Mouse (Mus musculus): ENCODE measurements around the gene Jaml. TPM values are rescaled to one million over a fixed set of nuclear protein-coding genes. Genes with fewer than 3 reads are reported as not detected.
A peak's percentile ranks its signal among the peaks of the same experiment; 100 is the strongest.

Jaml gene
- polyA plus RNA-seq, 1 experiment from 2014 or later, result 0.45 TPM

GRCm38 (mm10) chr9:45085741-45086690 is 7.0 kb downstream of the Jaml start:
- no peak overlapping the region for H3K9ac ChIP-seq (replicated peaks)
- no peaks in the 10 kb centered on the region for H3K9me3 ChIP-seq
- no peak overlapping the region for H3K4me2 ChIP-seq (replicated peaks)
- no peaks in the 10 kb centered on the region for H3K27me3 ChIP-seq
- no peaks in the 10 kb centered on the region for H3K36me3 ChIP-seq
- no peak overlapping the region for H3K4me3 ChIP-seq
- no peak overlapping the region for H3K27ac ChIP-seq (replicated peaks)
- ATAC-seq (replicated peaks), result no peak
- H3K4me1 ChIP-seq, result no peaks in the 10 kb centered on the region
- WGBS, result 73% methylated on average over 12 of the region's 12 CpGs

DNA sequence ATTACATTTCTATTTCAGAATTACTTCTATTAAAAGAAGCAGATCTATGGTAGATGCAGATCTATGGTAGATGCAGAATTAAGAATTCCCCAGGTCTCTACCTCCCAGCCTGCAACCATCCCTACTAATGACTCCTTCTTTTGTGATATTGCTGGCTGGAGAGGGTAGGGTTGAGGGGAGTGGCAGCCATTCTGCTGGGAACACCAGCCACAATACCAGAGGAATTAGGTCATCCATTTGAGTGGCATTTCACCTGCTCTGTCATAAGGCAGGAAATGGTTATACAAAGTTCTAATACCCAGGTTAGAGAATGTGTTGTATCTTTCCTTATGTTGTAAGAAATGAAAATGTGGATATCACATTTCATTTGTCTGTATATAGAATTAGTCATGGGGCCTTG is 9.1 kb downstream of the Jaml start:
- no peak for ATAC-seq (replicated peaks)
- no peaks in the 10 kb centered on the region for H3K27me3 ChIP-seq
- H3K9me3 ChIP-seq, result no peaks in the 10 kb centered on the region
- no peak overlapping the region for H3K4me2 ChIP-seq (replicated peaks)
- no peak overlapping the region for H3K9ac ChIP-seq (replicated peaks)
- no peak overlapping the region for H3K4me3 ChIP-seq
- H3K27ac ChIP-seq (replicated peaks), result no peak overlapping the region
- no peaks in the 10 kb centered on the region for H3K4me1 ChIP-seq
- no peaks in the 10 kb centered on the region for H3K36me3 ChIP-seq

GRCm38 (mm10) chr9:45090811-45091210 is 11.8 kb downstream of the Jaml start:
- Histone ChIP-seq H3K9me3 (no peaks in the 10 kb centered on the region), H3K4me1 (no peaks in the 10 kb centered on the region), H3K36me3 (no peaks in the 10 kb centered on the region), H3K4me2 (replicated peaks) (no peak overlapping the region), H3K27me3 (no peaks in the 10 kb centered on the region), H3K4me3 (no peak overlapping the region), H3K27ac (replicated peaks) (no peak overlapping the region), H3K9ac (replicated peaks) (no peak overlapping the region)
- no peak for ATAC-seq (replicated peaks)
- WGBS, result 75% methylated on average over 3 of the region's 3 CpGs

DNA sequence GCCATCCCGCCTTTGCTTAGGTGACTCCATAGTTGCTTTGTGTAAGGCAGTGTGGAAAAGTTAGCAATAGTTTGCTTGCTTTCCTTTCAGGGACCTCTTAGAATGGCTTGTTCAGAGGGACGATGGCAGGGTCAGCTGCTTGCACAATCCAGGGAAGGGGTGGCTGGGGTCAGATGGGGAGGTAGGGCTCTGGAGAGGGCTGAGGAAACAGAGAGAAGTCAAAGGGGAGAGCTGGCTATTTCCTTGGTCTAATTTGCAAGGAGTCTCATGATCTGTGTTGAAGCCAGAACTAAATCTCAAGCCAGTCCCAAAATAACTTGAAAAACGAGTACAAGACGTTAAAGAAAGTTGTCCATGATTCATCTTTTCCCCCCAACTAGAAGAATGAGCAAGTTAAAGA is 13.7 kb downstream of the Jaml start:
- ATAC-seq (replicated peaks), result no peak
- Histone ChIP-seq H3K9ac (replicated peaks) (no peak overlapping the region), H3K9me3 (no peaks in the 10 kb centered on the region), H3K4me2 (replicated peaks) (no peak overlapping the region), H3K36me3 (no peaks in the 10 kb centered on the region), H3K27me3 (no peaks in the 10 kb centered on the region), H3K4me1 (no peaks in the 10 kb centered on the region), H3K27ac (replicated peaks) (no peak overlapping the region), H3K4me3 (no peak overlapping the region)
- 77% methylated on average over 4 of the region's 4 CpGs for WGBS

- no peak overlapping the region for H3K9ac ChIP-seq (replicated peaks)
- no peak overlapping the region for H3K27ac ChIP-seq (replicated peaks)
- no peaks in the 10 kb centered on the region for H3K9me3 ChIP-seq
- no peaks in the 10 kb centered on the region for H3K4me1 ChIP-seq
- ATAC-seq (replicated peaks), result no peak
- no peaks in the 10 kb centered on the region for H3K27me3 ChIP-seq
- H3K4me2 ChIP-seq (replicated peaks), result no peak overlapping the region
- WGBS, result 75% methylated on average over 6 of the region's 6 CpGs
- no peak overlapping the region for H3K4me3 ChIP-seq
- H3K36me3 ChIP-seq, result no peaks in the 10 kb centered on the region
Observed at GRCm38 (mm10) chr9:45095149-45095937, 16.4 kb downstream of the Jaml start.

- H3K36me3 ChIP-seq, result no peaks in the 10 kb centered on the region
- H3K9me3 ChIP-seq, result no peaks in the 10 kb centered on the region
- no peak for ATAC-seq (replicated peaks)
- WGBS, result 86% methylated on average over 5 of the region's 5 CpGs
- no peak overlapping the region for H3K9ac ChIP-seq (replicated peaks)
- no peak overlapping the region for H3K4me2 ChIP-seq (replicated peaks)
- no peaks in the 10 kb centered on the region for H3K27me3 ChIP-seq
- H3K27ac ChIP-seq (replicated peaks), result no peak overlapping the region
- H3K4me1 ChIP-seq, result no peaks in the 10 kb centered on the region
- no peak overlapping the region for H3K4me3 ChIP-seq
Observed at GRCm38 (mm10) chr9:45097877-45098276, 18.9 kb downstream of the Jaml start.

GRCm38 (mm10) chr9:45098426-45098825 is 19.4 kb downstream of the Jaml start:
- no peak overlapping the region for H3K4me3 ChIP-seq
- 54% methylated on average over 3 of the region's 3 CpGs for WGBS
- no peak for ATAC-seq (replicated peaks)

DNA sequence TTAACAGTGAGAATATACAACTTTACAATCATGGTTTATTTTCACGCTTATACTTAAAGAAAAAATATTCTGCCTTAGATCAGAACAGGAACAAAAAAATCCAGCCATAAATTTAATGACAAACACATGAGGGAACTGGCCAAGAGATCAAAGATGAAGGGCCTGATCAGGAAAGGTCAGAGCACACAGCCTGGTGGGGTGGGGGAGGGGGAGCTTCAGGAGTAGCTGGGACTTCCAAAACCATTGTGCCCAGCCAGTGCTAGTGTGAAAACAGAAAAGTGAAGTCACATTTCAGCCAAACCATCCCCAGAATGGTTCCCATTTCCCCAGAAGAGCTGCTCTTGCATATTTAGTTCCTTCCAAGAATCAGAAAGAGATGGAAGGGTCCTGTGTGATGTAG is 23.5 kb downstream of the Jaml start:
- H3K27me3 ChIP-seq, result no peaks in the 10 kb centered on the region
- WGBS, result 93% methylated on average over 1 of the region's 1 CpGs
- no peak overlapping the region for H3K9ac ChIP-seq (replicated peaks)
- no peak overlapping the region for H3K4me3 ChIP-seq
- no peaks in the 10 kb centered on the region for H3K36me3 ChIP-seq
- H3K9me3 ChIP-seq, result no peaks in the 10 kb centered on the region
- H3K4me1 ChIP-seq, result no peaks in the 10 kb centered on the region
- no peak overlapping the region for H3K27ac ChIP-seq (replicated peaks)
- H3K4me2 ChIP-seq (replicated peaks), result no peak overlapping the region
- no peak for ATAC-seq (replicated peaks)

More at GRCm38 (mm10) chr9:45098426-45098825, 19.4 kb downstream of the Jaml start:
- Histone ChIP-seq H3K27me3 (no peaks in the 10 kb centered on the region), H3K4me1 (no peaks in the 10 kb centered on the region), H3K9ac (replicated peaks) (no peak overlapping the region), H3K4me2 (replicated peaks) (no peak overlapping the region), H3K27ac (replicated peaks) (no peak overlapping the region), H3K36me3 (no peaks in the 10 kb centered on the region), H3K9me3 (no peaks in the 10 kb centered on the region)

GRCm38 (mm10) chr9:45103211-45103979 is 24.4 kb downstream of the Jaml start:
- Histone ChIP-seq H3K4me2 (replicated peaks) (no peak overlapping the region), H3K27ac (replicated peaks) (no peak overlapping the region)
- 84% methylated on average over 11 of the region's 11 CpGs for WGBS

GRCm38 (mm10) chr9:45105596-45106374 is 26.8 kb downstream of the Jaml start:
- H3K4me1 ChIP-seq, result no peaks in the 10 kb centered on the region
- H3K36me3 ChIP-seq, result no peaks in the 10 kb centered on the region
- no peaks in the 10 kb centered on the region for H3K27me3 ChIP-seq
- 86% methylated on average over 2 of the region's 2 CpGs for WGBS
- H3K4me2 ChIP-seq (replicated peaks), result no peak overlapping the region
- no peak for ATAC-seq (replicated peaks)
- no peaks in the 10 kb centered on the region for H3K9me3 ChIP-seq
- no peak overlapping the region for H3K4me3 ChIP-seq
- H3K27ac ChIP-seq (replicated peaks), result no peak overlapping the region
- H3K9ac ChIP-seq (replicated peaks), result no peak overlapping the region

More at GRCm38 (mm10) chr9:45103211-45103979, 24.4 kb downstream of the Jaml start:
- Histone ChIP-seq H3K27me3 (no peaks in the 10 kb centered on the region), H3K4me3 (no peak overlapping the region), H3K9me3 (no peaks in the 10 kb centered on the region), H3K9ac (replicated peaks) (no peak overlapping the region), H3K4me1 (no peaks in the 10 kb centered on the region), H3K36me3 (no peaks in the 10 kb centered on the region)
- ATAC-seq (replicated peaks), result no peak

DNA sequence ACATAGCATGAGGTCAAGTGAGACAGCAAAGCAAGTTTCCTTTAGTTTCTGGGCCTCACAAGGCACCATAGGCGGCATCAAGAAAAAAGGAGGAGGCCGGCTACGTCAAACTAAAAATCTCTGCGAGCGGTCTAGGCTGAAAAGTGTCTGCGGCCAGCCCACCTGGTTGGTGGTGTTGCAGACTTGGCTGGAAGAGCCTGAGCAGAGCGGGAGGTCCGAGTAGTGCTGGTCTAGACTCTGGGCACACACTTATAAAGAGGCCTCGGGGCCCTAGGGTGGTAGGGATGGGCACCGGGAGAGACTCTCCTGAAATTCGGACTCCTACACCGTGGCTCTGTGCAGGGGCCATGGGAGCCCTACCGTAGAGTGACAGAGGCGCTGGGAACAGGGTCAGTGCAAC is 36.7 kb downstream of the Jaml start:
- 0 out of 2 replicates have a peak, but pooled peaks cover 3% of the 10 kb centered on the region for H3K27me3 ChIP-seq
- no peaks in the 10 kb centered on the region for H3K9me3 ChIP-seq
- no peaks in the 10 kb centered on the region for H3K36me3 ChIP-seq
- WGBS, result 2% methylated on average over 14 of the region's 14 CpGs
- peak overlapping the region; percentile 42 for H3K9ac ChIP-seq (replicated peaks)
- H3K4me1 ChIP-seq, result peaks cover 26% of the 10 kb centered on the region
- H3K4me3 ChIP-seq, result peak overlapping the region; percentile 49
- peak overlapping the region; percentile 76 for H3K4me2 ChIP-seq (replicated peaks)
- ATAC-seq (replicated peaks), result peak; percentile 59; the same call in 1 of the 2 replicates
- peak overlapping the region; percentile 34; the same call in 1 of the 2 replicates for H3K27ac ChIP-seq (replicated peaks)

All from forebrain, embryonic 15.5 days (tissue).